Mouse (Mus musculus) lung, embryonic 14.5 days (tissue): ENCODE measurements around the gene Gm14190. TPM values are rescaled to one million over a fixed set of nuclear protein-coding genes. Genes with fewer than 3 reads are reported as not detected.
"Not testable (repeated sequence)": the region's sequence is repeated elsewhere in the genome, so short reads cannot be mapped to it uniquely, and the experiment has no call there.

ENCODE experiments used
- ATAC-seq: fragments of 200-750 bp; cut with Nextera tagmentation; 2 replicates; pipeline ENCODE4 v1.8.0; 2017; ENCODE audit warnings: mild to moderate bottlenecking, moderate TSS enrichment, moderate library complexity; ENCODE audit not compliant: insufficient read depth
- DNase-seq: peaks from one replicate; pipeline ENCODE4 v3.0.0-alpha.2; 2015
- H3K27ac ChIP-seq: fragments of 300-500 bp; sonication (generic); 2 replicates; pipeline ENCODE4 v1.5.1; 2014; ENCODE audit warnings: low read depth, mild to moderate bottlenecking, moderate library complexity
- H3K27me3 ChIP-seq: fragments of 300-500 bp; sonication (generic); 2 replicates; pipeline ENCODE4 v1.6.1; 2014; ENCODE audit warnings: low read length, control low read depth; ENCODE audit not compliant: insufficient read depth
- H3K36me3 ChIP-seq: fragments of 300-500 bp; sonication (generic); 2 replicates; pipeline ENCODE4 v1.6.1; 2014; ENCODE audit warnings: control low read depth; ENCODE audit not compliant: insufficient read depth
- H3K4me1 ChIP-seq: fragments of 300-500 bp; sonication (generic); 2 replicates; pipeline ENCODE4 v1.6.1; 2014; ENCODE audit warnings: antibody characterized with exemption, control low read depth; ENCODE audit not compliant: insufficient read depth
- H3K4me2 ChIP-seq: fragments of 300-500 bp; sonication (generic); 2 replicates; pipeline ENCODE4 v1.6.1; 2014; ENCODE audit warnings: mild to moderate bottlenecking
- H3K4me3 ChIP-seq: fragments of 300-500 bp; sonication (generic); 2 replicates; pipeline ENCODE4 v1.5.1; 2014; ENCODE audit warnings: low read depth, low read length
- H3K9ac ChIP-seq: fragments of 300-500 bp; sonication (generic); 2 replicates; pipeline ENCODE4 v1.6.1; 2014
- H3K9me3 ChIP-seq: fragments of 300-500 bp; sonication (generic); 2 replicates; pipeline ENCODE4 v1.6.1; 2016; ENCODE audit warnings: low read depth, low read length, control low read depth
- CTCF ChIP-seq: IDR thresholded peaks from 2 replicates; pipeline ENCODE4 v1.5.1; 2016; ENCODE audit warnings: antibody characterized with exemption, low read depth
- WGBS: fragments of 180-500 bp; shearing (Covaris S2); extraction: QIAGEN DNeasy Blood & Tissue Kit; methylation state at CpG from one replicate; pipeline ENCODE4 v1.1.7; 2014; 5-methylcytosine and 5-hydroxymethylcytosine counted together
- polyA plus RNA-seq: library from polyadenylated mRNA; unstranded; fragments of >200 nt; fragmentation: Nextera tagmentation; extraction: Ambion mirVana; gene quantifications from 2 replicates; pipeline ENCODE4 v1.2.1, GENCODE M21; 2014

Gm14190 gene
- polyA plus RNA-seq, result not detected in 2 replicates

- Histone ChIP-seq H3K9me3 (no peaks in the 10 kb centered on the region), H3K9ac (no peak within 1 kb of the TSS), H3K36me3 (no peaks in the 10 kb centered on the region), H3K4me3 (no peak within 1 kb of the TSS), H3K27me3 (no peaks in the 10 kb centered on the region), H3K4me1 (no peaks in the 10 kb centered on the region), H3K4me2 (no peak within 1 kb of the TSS), H3K27ac (no peak within 1 kb of the TSS)
- no peak for TF ChIP-seq CTCF
- ATAC-seq (no peak), DNase-seq (no peak)
- 70% methylated on average over 1 of the region's 1 CpGs for WGBS
Measured at GRCm38 (mm10) chr11:99690463-99690862, at the start of gene Gm14190. TSS of gene Gm14190 (minus strand) at chr11:99690740.

GRCm38 (mm10) chr11:99734190-99734589, 43.6 kb upstream of the Gm14190 start, which contains the start of gene Gm14180:
TSS of gene Gm14180 (minus strand) at chr11:99734290.
- Histone ChIP-seq H3K9me3 (no peaks in the 10 kb centered on the region), H3K9ac (no peak within 1 kb of the TSS), H3K27ac (no peak within 1 kb of the TSS), H3K36me3 (no peaks in the 10 kb centered on the region), H3K27me3 (no peaks in the 10 kb centered on the region), H3K4me3 (no peak within 1 kb of the TSS), H3K4me1 (no peaks in the 10 kb centered on the region), H3K4me2 (no peak within 1 kb of the TSS)
- TF ChIP-seq CTCF, result no peak
- ATAC-seq (no peak), DNase-seq (no peak)
- whole genome bisulfite sequencing, result 55% methylated on average over 2 of the region's 2 CpGs

DNA sequence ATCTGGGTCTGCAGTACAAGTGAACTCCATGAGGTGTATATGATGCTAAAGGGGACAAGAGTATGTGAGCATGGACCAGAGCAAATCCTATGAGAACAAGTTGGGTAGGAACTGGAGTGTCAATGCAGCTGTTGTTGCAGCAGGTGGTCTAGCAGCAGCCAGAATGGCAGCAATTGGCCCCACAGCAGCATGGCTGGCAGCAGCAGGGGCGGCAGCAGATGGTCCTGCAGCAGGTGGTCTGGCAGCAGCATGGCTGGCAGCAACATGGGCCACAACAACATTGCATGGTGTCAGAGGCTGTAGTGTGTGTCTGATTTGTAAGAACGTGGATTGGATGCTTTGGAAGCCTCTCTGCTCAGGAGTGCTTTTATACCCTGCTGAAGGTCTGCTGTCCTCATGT, 33.5 kb upstream of the Gm14190 start:
- Histone ChIP-seq H3K4me2 (no peak overlapping the region), H3K36me3 (no peaks in the 10 kb centered on the region), H3K9me3 (no peaks in the 10 kb centered on the region), H3K27me3 (no peaks in the 10 kb centered on the region), H3K4me3 (no peak overlapping the region), H3K9ac (no peak overlapping the region), H3K27ac (no peak overlapping the region), H3K4me1 (no peaks in the 10 kb centered on the region)
- WGBS, result 77% methylated on average over 2 of the region's 2 CpGs
- ATAC-seq (no peak), DNase-seq (no peak)
- TF ChIP-seq CTCF, result no peak

DNA sequence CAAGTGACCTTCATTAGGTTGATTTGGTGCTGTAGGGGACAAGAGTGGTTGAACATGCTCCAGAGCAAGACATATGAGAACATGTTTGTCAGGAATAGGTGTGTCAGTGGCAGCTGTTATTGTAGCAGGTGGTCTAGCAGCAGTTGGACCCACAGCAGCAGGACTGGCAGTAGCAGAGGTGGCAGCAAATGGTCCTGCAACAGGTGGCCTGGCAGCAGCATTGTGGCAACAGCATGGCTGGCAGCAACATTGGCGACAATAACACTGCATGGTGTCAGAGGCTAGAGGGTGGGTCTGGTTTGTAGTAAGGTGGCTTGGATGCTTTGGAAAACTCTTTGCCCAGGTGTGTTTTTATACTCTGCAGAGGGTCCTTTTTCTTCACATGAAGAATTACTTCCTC, 28.2 kb upstream of the Gm14190 start:
- WGBS, result 81% methylated on average over 1 of the region's 1 CpGs
- Histone ChIP-seq H3K36me3 (no peaks in the 10 kb centered on the region), H3K4me3 (no peak overlapping the region), H3K9me3 (no peaks in the 10 kb centered on the region), H3K4me1 (no peaks in the 10 kb centered on the region), H3K9ac (no peak overlapping the region), H3K27ac (no peak overlapping the region), H3K4me2 (no peak overlapping the region), H3K27me3 (no peaks in the 10 kb centered on the region)
- ATAC-seq, result no peak
- no peak for TF ChIP-seq CTCF
- DNase-seq, result no peak

GRCm38 (mm10) chr11:99685235-99685634, 5.3 kb downstream of the Gm14190 start:
- not testable (repeated sequence) for H3K4me2 ChIP-seq, H3K9ac ChIP-seq, H3K36me3 ChIP-seq, H3K4me1 ChIP-seq, ATAC-seq, DNase-seq, H3K9me3 ChIP-seq, H3K27ac ChIP-seq, H3K4me3 ChIP-seq, H3K27me3 ChIP-seq
- WGBS, result 80% methylated on average over 1 of the region's 1 CpGs

DNA sequence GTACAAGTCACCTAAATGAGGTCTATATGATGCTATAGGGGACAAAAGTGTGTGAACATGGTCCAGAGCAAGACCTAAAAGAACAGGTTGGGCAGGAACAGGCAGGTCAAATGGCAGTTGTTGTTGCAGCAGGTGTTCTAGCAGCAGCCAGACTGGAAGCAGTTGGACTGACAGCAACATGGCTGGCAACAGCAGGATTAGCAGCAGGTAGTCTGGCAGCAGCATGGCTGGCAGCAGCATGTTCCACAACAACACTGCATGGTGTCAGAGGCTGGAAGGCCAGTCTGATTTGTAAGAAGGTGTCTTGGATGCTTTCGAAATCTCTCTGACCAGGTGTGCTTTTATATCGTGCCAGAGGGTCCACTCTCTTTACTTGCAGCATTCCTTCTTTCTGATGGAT, 7.1 kb downstream of the Gm14190 start:
- WGBS, result 80% methylated on average over 2 of the region's 2 CpGs
- Histone ChIP-seq H3K27me3 (no peaks in the 10 kb centered on the region), H3K4me1 (no peaks in the 10 kb centered on the region), H3K36me3 (no peaks in the 10 kb centered on the region), H3K4me2 (no peak overlapping the region), H3K9me3 (no peaks in the 10 kb centered on the region), H3K4me3 (no peak overlapping the region), H3K9ac (no peak overlapping the region), H3K27ac (no peak overlapping the region)
- no peak for TF ChIP-seq CTCF
- no peak for ATAC-seq
- DNase-seq, result no peak

- no peak for ATAC-seq
- H3K27me3 ChIP-seq, result no peaks in the 10 kb centered on the region
- no peak for TF ChIP-seq CTCF
- no peak within 1 kb of the TSS for H3K4me2 ChIP-seq
- H3K27ac ChIP-seq, result no peak within 1 kb of the TSS
- no peak for DNase-seq
- H3K9ac ChIP-seq, result no peak within 1 kb of the TSS
- H3K4me3 ChIP-seq, result no peak within 1 kb of the TSS
- no peaks in the 10 kb centered on the region for H3K4me1 ChIP-seq
- H3K9me3 ChIP-seq, result no peaks in the 10 kb centered on the region
- H3K36me3 ChIP-seq, result no peaks in the 10 kb centered on the region
Measured at GRCm38 (mm10) chr11:99665860-99666259, 24.7 kb downstream of the Gm14190 start, which contains the start of gene Krtap4-6. TSS of gene Krtap4-6 (minus strand) at chr11:99665960.

- ATAC-seq, result no peak
Measured at GRCm38 (mm10) chr11:99662802-99663201, 27.7 kb downstream of the Gm14190 start.

More at GRCm38 (mm10) chr11:99662802-99663201, 27.7 kb downstream of the Gm14190 start:
- 77% methylated on average over 10 of the region's 10 CpGs for WGBS
- no peaks in the 10 kb centered on the region for H3K4me1 ChIP-seq
- H3K4me2 ChIP-seq, result no peak overlapping the region
- H3K9ac ChIP-seq, result no peak overlapping the region
- no peak overlapping the region for H3K27ac ChIP-seq
- no peaks in the 10 kb centered on the region for H3K9me3 ChIP-seq
- no peaks in the 10 kb centered on the region for H3K27me3 ChIP-seq
- TF ChIP-seq CTCF, result no peak
- H3K36me3 ChIP-seq, result no peaks in the 10 kb centered on the region
- no peak for DNase-seq
- no peak overlapping the region for H3K4me3 ChIP-seq
